Mouse (Mus musculus) kidney, adult 8-10 months (tissue): Measurements from ENCODE around the gene 4632433K11Rik.
"Not testable (repeated sequence)": the region's sequence is repeated elsewhere in the genome, so short reads cannot be mapped to it uniquely, and the experiment has no call there.

ENCODE experiments used
- DNase-seq, 2 experiments: peaks; one replicate each; pipeline ENCODE4 v3.0.0; 2022

Gene 4632433K11Rik

GRCm38 (mm10) chr7:5033818-5034217, at the start of gene 4632433K11Rik:
4632433K11Rik (plus strand) TSS chr7:5034118.
- no peak for DNase-seq

- DNase-seq: no peak
Measured at GRCm38 (mm10) chr7:4988250-4988649, 45.7 kb upstream of the 4632433K11Rik start.

- no peak for DNase-seq
Measured at GRCm38 (mm10) chr7:4993347-4993998, 40.4 kb upstream of the 4632433K11Rik start.

GRCm38 (mm10) chr7:4993999-4994788, 39.7 kb upstream of the 4632433K11Rik start:
- DNase-seq: no peak

- DNase-seq: no peak
Measured at GRCm38 (mm10) chr7:4995268-4996002, 38.5 kb upstream of the 4632433K11Rik start.

GRCm38 (mm10) chr7:4996003-4996895, 37.7 kb upstream of the 4632433K11Rik start, which contains the start of gene Zfp579:
Zfp579 (minus strand) TSS chr7:4996158.
- peak; percentile 86 to 93 for DNase-seq

GRCm38 (mm10) chr7:4996934-4997333, 37.0 kb upstream of the 4632433K11Rik start:
- no peak for DNase-seq

- peak in 1 of 2 experiments; percentile 55 for DNase-seq
Measured at GRCm38 (mm10) chr7:4999876-5000275, 34.0 kb upstream of the 4632433K11Rik start.

- not testable (repeated sequence) for DNase-seq
Measured at GRCm38 (mm10) chr7:5002876-5003275, 31.0 kb upstream of the 4632433K11Rik start.

- no peak for DNase-seq
Measured at GRCm38 (mm10) chr7:5008229-5008628, 25.7 kb upstream of the 4632433K11Rik start.

- DNase-seq: no peak
Measured at GRCm38 (mm10) chr7:5012681-5013513, 21.0 kb upstream of the 4632433K11Rik start.

GRCm38 (mm10) chr7:5014251-5015117, 19.4 kb upstream of the 4632433K11Rik start, which contains the start of the genes Zfp524 and Fiz1:
Zfp524 (plus strand) TSS chr7:5014415.
Fiz1 (minus strand) TSS chr7:5014697.
- DNase-seq: peak; percentile 97 to 99

- peak; percentile 93 to 94 for DNase-seq
Measured at GRCm38 (mm10) chr7:5015118-5016001, 18.6 kb upstream of the 4632433K11Rik start, which contains the start of gene Gm44973. Gm44973 (plus strand) TSS chr7:5015496.

GRCm38 (mm10) chr7:5016057-5016456, 17.9 kb upstream of the 4632433K11Rik start:
- DNase-seq: peak in 1 of 2 experiments; percentile 47

- DNase-seq: no peak
Measured at GRCm38 (mm10) chr7:5016920-5017319, 17.0 kb upstream of the 4632433K11Rik start.

GRCm38 (mm10) chr7:5017352-5017751, 16.6 kb upstream of the 4632433K11Rik start:
- DNase-seq: no peak

- no peak for DNase-seq
Measured at GRCm38 (mm10) chr7:5017931-5018330, 16.0 kb upstream of the 4632433K11Rik start.

- not testable (repeated sequence) for DNase-seq
Measured at GRCm38 (mm10) chr7:5019576-5019975, 14.3 kb upstream of the 4632433K11Rik start.
